Mouse (Mus musculus) mature B cell (primary cell): Measurements from ENCODE around the gene Msmo1.

Experiments
- in situ Hi-C: fragments of 300-500 bp; cut with MboI; formaldehyde crosslinking; loops from 2 replicates; pipeline ENCODE4 v1.14.3; 2019

Gene Msmo1

DNA sequence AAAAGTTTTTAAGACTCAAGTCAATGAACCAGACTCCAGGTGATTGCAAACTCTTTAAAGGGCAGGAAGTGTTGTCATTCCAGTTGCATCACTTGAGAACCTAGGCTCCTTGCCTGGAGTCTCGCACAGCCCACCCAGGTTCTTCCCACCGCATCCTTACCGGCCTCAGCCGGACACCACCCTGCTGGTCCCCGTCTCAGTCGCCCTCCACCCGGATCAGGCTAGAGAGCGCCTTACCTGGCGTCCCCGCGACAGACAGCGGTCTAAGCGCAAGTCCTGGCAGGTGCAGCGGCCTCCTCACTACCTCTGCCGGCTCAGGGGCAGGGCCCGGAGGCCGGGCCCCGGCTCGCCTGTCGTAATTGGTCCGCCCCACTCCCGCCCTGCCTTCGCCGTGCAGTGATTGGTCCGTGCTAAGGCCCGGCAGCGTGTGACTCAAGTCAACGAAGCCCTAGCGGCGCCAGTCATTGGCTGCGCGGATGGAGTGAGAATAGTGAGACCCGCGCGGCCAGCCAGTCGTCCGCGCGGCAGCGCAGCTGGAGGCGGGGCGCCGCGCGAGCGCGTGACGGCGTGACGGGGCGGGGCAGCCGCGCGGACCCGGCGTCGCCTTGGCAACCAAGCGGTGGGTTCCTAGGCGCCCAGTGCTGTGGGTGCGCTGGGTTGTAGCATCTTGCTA, at the start of gene Msmo1:
Gene Msmo1 (minus strand): TSS at position 522 of the 673 bp plus-strand sequence.
- in situ Hi-C loops, result loop anchor here (10.0 to 25.0 kb wide), 2 partner anchors 211 to 1754 kb away; partner anchors contain the start of genes Tma16 and Tmem192

DNA sequence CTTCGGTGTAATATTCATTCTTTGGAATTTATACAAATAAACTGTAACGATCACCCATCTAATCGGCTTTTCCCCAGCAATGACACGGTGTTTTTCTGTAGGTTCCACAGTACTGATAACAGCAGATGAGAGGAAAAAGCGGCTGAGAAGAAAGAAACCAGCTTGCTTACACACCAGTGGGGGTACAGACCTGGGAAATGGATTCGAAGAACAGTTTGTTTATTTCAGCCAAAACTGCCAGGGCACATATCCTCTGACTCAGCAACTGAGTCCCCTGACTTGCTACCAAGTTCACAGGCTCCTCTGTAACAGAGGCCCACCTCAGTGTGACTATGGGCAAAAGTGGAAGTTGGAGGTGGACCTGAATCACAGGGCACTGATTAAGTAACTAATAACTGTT, 48.4 kb upstream of the Msmo1 start:
- in situ Hi-C loops, result no loop called here

DNA sequence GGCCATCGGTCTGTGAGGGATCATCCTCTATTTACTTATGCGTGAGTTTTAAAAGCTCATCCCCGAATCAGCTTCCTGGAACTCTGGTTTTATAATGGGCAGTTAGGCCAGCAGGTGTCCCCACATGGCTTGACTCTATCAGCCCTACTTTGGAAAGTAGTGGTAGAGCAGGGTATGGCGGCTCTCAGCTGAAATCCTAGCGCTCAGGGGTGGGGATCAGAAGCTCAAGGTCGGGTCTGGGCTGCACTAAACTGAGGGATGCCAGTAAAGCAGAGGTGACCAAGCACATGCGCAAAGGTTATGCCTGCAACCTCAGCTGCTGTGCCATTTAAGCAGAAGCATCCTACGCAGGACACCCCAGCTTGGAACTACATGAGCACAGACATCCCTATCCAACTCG, 44.3 kb upstream of the Msmo1 start:
- in situ Hi-C loops, result no loop called here

DNA sequence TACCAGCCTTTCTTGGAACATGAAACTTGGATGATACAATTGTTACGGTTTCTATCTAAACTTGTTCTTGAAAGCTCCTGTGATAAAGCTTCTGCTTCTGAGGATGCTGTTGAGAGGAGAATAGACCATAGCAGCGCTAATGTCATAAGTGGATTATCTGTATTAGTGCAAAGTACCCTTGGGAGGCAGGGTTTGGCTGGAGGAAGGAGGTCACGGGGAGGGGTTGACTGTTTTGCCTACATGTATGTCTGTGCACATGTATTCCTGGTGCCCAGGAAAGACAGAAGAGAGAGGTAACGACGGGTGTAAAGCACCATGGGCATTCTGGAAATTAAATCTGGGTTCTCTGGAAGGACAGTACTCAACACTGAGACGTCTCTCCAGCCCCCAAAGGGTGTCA, 40.5 kb upstream of the Msmo1 start:
- in situ Hi-C loops, result no loop called here

DNA sequence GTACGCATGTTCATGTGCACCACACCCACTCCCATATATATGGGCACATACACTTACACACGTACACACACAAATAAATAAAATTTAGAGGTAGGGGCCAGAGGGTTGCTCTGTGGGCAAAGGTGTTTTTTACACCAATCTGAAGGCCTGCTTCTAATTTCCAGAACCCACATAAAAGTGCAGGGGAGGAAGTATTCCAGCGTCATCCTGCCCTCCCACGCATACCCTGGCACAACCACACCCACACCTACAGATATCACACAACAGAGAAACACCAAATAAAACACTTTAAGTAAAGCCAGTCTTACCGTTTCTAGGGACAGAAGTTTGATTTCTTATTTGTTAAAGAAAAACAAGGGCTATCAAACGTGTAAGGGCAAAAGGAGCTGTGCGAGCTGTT, 37.2 kb upstream of the Msmo1 start:
- in situ Hi-C loops, result no loop called here

DNA sequence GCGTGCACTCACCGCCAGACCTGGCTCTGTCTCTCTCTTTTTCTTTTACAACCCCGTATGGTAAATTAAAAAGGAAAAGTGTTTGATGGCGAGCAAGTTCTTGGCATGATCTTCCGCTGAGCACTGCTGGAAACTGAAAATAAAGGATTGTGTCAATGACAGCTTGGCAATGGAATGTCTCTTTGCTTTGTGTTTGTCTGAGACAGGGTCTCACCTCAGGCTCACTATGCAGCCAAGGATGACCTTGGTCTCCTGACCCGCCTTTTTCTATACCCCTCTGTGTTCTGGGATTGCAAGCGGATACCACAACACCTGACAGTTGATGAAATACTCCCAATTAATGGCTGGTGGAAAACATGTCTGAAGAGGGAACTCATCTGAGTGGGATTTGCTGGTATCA, 36.0 kb upstream of the Msmo1 start:
- in situ Hi-C loops, result no loop called here

DNA sequence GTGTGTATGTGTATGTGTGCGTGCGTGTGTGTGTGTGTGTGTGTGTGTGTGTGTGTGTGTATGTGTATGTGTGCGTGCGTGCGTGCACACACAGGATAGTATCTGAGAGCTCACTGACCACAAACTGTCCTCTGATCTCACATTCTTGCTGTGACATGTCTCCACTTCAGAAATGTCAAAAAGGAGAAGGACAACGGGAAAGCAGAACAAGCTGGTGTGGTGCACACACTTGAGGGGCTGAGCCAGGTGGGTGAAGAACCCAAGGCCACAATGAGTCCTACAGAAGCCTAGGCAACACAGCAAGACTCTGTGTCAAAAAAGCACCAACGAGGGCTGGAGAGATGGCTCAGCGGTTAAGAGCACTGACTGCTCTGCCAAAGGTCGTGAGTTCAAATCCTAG, 35.1 kb upstream of the Msmo1 start:
- in situ Hi-C loops, result no loop called here

DNA sequence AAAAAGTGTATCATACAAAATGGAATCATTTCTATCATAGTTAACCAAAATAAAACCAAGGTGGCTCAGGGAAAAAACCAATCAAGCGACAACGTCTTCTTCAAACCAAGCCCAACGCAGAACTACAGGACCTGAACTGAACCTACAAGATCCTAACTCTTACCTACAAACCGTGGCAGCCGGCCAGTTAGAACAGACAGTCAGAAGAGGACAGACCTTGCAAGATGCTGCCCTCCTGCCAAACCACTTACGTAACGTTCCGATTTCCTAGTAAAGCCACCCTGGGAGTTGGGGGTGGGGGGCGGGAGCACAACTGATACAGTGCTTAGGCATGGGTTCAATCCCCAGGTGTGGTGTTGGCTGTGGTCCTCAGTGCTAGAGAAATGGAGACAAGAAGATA, 33.5 kb upstream of the Msmo1 start:
- in situ Hi-C loops, result no loop called here

DNA sequence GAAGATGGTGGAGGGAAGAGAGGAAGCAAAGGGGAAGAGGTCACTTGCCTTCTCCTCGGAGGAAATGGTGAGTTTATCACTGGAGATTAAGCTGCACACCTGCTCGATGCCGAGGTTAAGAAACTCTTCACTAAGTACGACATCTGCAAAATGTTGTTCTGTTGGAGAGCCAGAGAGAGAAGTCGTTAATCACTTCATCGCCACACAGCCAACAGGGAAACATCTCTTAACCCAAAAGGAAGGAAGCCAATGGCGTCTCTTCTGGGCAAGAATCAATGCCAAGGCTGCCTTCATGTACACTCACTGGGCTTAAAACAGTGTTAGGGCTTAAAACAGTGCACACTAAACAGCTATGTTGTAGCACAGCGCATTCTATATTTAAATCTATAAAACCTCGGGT, 30.5 kb upstream of the Msmo1 start:
- in situ Hi-C loops, result no loop called here

DNA sequence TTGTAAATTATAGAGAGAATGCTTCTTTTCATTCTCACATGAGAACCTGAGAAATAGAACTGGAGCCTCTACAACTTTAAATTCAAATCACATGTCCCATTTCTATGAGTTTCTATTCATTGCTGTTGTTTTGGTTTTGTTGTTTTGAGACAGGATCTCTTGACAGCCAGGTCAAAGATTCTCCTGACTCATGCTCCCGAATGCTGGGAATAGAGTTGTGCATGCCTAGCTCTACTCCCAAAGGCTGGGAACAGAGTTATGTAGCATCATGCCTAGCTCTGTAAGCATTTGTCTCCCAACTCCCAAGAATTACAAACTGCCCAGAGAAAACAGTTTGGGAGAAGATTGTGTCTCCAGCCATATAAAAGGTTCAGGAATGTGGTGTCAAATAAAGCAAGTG, 29.2 kb upstream of the Msmo1 start:
- in situ Hi-C loops, result no loop called here

DNA sequence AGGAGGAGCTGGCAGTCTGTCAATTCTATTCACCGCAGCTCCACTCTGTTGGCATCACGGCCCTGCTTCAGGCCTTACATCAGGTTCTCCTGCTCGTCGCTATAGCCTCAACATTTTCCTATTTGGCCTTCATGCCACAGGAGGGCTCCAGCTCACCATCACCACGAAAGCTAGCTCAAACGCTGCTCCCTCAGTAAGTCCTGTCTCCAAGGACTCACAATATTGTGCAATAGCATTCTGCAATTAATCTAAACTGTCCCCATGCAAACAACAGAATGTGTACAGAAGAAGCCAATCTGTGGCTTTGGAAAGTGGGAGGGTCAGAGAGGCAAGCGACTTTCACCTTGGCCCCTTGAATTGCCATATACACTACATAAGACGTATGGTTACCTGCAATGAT, 27.8 kb upstream of the Msmo1 start:
- in situ Hi-C loops, result no loop called here

DNA sequence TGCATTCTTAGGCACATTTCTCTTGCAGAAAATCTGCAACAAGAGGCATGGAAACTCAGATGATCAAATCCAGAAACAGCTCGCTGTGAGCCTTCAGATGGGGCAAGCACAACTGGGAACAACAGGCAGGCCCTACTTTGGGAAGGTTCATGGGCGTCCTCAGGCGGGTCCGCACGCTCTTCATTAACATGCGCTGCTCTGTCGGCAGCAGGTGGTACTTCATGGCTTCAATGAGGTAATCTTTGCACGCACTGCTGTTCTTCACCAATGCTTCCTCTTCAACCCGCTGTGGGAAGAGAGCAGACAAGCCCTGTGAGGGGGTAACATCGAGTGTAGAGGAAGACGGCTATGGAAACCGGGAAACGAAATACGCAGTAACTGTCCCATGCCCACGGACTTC, 24.4 kb upstream of the Msmo1 start:
- in situ Hi-C loops, result no loop called here

DNA sequence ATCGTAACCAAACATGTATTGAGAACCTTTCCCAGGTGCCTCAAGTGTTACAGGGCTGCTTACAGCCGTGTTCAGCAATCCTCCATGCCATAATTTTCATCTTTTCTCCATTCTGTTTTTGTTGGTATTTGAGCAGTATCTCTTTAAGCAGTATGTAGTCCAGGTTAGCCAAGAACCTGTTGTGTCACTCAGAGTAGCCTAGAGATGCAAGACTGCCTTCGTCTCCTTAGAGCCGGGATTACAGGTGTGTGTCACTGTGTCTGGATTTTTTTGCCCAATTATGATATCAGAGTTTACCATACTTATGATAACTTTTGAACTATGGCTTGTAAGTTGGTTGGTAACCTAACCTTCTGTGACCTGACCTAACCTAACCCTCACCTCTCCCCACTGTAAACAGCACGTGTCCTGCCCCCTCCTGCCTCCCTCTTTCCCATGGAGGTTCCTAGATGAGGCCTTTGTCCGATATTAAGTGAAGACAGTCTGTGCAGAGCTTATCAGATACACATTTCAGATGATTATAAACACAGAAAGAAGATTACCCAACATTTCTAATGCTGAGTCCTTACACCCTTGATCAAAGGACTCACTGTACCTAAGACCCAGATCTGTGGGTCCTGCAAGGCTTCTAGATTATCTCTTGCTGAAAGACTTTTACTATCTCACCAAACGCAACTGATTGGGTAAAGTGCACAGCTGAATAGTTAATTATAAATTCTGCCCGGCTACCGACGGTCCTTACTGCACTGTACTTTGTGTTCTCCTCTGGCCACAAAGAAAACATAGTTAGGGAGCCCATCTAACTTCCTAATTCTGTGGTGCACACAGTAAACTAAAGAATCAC, 12.8 kb upstream of the Msmo1 start:
- in situ Hi-C loops, result loop anchor here (25.0 kb wide), 1 partner anchor 1741 kb away; the partner anchor contains the start of gene Tma16

DNA sequence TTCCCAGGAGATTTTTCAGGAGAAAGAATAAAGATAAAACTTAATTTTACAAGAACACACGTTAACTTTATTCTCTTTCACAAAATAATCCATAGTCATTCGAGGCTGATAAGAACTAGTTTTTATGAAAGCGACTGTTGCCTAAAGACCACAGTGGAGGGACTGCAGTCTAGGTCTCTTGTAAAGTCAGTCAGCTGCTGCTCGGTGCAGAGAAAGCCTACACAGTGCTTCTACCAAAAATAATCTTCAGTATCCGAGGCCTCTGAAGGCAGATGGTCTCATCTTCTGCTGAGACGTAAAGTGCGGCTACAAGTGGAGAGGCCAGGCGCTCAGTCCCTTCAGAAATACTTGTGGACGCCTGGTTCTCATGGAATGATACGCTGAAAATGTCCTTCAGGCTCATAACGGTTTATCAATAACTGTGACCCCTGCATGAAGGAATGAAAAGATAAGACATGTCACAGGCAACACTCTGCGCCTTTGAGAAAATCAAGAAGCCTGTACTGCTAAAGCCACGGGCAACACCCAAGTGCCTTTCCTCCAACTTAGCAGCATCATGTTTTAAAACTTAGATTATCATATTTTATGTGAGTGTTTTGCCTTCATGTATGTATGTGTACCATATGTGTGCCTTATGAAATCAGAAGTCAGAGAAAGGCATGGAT, 7.1 kb upstream of the Msmo1 start:
- in situ Hi-C loops, result loop anchor here (25.0 kb wide), 1 partner anchor 1747 kb away; the partner anchor contains the start of gene Tma16

DNA sequence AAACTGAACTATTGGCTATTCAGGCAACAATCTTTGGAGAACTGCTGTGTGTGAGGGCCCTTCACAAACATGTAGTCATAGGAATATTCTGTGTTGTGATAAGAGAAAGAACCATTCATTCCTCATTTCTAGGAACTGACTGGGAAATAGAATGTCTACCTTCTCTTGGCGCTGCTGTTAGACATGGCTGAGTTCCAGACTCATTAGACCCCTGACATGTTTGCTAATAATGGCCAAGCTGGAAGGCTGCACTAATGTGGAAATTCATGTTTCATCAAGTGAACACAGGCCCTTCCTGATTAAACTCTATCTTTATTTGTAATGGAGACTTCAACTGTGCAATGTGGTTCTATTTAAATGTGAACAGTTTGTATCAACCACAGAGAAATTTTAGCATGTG, 5.3 kb upstream of the Msmo1 start:
- in situ Hi-C loops, result loop anchor here (10.0 to 25.0 kb wide), 2 partner anchors 206 to 1748 kb away; partner anchors contain the start of genes Tma16 and Tmem192

DNA sequence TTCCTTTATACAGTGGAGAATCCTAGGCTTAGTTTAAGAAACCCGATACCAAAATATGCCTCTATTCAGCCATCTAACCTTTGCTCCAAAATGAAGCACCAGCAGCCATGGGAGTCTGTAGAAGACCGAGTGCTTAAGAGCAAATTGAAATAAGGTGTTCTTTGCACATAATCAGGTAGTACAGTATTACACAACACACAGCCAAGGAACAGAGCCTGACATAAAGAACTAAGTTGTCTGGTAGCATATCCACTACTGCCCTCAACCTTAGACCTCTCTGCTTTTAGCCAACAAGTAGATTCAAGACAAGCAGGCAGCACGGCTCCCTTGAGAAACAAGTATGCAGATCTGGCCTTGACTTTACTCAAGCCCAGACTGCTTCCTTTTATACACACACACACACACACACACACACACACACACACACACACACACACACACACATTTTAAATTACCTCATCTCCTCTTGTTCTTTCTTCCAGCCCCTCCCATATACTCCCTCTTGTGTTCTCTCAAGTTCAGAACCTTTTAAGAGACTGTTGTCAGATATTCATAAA, 3.3 kb upstream of the Msmo1 start:
- in situ Hi-C loops, result loop anchor here (10.0 to 25.0 kb wide), 2 partner anchors 208 to 1750 kb away; partner anchors contain the start of genes Tma16 and Tmem192

DNA sequence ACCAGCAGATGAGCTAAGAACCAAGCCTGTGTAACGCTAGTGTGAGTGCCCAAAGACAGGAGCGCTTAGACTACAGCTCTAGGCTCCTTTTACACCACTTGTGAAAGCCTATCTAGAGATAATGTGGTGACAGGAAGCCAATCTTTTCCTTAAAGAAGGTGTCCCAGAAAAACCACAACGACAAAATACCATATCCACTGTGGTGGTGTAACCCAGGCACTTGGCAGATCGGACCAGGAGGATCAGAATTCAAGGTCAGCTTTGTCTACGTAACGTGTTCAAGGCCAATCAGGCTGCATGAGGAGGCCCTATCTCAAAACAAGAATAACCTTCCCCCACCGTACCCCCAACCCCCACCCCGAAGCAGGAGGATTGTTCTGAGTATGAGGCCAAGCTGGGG, 1.6 kb upstream of the Msmo1 start:
- in situ Hi-C loops, result loop anchor here (10.0 to 25.0 kb wide), 2 partner anchors 210 to 1752 kb away; partner anchors contain the start of genes Tma16 and Tmem192

DNA sequence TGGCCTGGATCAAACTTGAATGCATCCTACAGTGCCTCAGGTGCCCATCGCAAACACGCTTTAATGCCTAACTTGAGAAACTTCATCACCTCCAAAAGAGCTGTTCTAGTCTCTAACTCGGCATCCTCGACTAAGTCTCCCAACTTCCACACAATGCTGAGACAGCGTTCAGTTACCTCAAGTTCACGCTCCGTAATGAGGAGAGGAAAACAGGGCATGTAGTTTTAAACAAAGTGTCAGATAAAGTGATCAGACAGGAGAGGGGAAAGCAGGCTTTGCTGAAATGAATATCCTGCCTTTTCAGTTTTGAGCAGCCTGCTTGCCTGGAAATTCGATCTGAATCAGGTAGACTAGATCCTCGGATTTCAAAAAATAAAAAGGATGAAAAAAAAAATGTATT, 996 bp downstream of the Msmo1 start:
- in situ Hi-C loops, result loop anchor here (10.0 to 25.0 kb wide), 2 partner anchors 212 to 1755 kb away; partner anchors contain the start of genes Tma16 and Tmem192

DNA sequence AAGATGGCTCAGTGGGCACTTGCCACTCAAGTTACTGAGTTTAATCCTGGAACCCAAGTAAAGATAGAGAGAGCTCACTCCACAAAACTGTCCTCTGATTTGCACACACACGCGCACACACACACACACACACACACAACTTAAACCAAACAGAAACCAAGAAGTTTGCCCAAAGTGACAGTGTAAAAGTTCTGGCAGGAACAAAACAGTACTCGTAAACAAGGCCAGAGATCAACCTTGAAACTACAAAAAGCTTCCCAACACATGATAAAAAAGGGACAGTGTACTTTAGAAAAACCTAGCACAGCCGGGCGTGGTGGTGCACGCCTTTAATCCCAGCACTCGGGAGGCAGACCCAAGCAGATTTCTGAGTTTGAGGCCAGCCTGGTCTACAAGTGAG, 5.4 kb downstream of the Msmo1 start:
- in situ Hi-C loops, result loop anchor here (25.0 kb wide), 1 partner anchor 1759 kb away; the partner anchor contains the start of gene Tma16

DNA sequence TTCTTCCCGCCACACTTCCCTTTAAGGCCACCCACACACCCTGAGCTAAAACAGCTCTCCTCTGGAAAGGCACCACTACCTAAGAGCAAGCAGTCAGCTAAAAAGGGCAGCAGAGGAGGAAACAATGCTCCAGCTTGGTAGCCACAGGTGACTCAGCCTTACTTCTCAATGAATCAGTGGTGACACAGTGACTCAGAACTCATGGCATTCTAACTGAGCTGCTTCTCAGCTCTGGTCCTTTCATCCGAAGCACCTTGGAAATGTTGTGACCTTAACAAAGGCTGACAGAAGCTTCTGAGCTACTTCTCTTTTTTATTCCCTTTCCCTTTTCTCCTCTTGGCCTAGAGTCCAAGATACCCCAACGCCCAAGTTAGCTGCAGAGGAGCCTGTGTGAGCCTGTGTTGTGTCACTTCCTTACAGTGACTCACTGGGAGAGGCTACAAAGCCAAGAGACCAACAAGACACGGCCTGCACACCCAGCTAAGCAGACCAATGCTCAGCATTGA, 7.3 kb downstream of the Msmo1 start:
- in situ Hi-C loops, result loop anchor here (25.0 kb wide), 1 partner anchor 1761 kb away; the partner anchor contains the start of gene Tma16

DNA sequence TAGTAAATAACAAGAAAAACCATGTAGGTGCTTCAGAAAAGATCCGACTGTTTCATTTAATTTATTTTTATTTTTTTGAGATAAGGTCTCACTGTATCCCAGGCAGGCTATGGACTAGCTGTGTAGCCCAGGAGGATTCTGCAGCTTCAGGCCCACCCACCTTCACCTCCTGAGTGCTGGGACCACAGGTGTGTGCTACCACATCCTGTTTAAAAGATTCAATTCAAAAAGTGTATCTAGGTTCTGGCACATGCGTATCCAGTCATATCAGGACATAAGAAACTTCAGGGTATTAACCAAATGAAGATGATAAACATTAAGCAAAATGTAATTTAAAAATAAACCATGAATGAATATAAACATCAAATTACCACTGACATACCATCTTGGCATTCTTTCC, 10.4 kb downstream of the Msmo1 start:
- in situ Hi-C loops, result no loop called here

DNA sequence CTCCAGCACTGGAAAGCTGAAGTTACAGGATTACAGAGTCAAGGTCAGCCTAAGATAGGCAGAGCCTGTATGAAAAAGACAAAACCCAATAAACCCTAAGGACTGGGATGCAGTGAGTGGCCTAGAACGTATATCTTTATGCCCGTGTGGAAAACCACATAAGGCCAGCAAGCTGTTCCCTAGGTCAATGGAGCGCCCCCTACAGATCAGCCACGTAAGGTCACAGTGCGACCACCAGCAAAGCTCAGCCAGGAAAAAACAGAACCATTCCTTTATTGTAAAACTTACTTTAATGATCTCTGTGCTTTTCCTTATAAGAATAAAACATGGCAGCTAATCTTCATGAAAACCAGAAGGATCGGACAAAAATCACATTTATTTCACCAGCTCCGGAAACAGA, 15.7 kb downstream of the Msmo1 start:
- in situ Hi-C loops, result no loop called here
